Mouse (Mus musculus) intestine, embryonic 14.5 days (tissue): ENCODE measurements around the gene Ctsa. TPM values are rescaled to one million over a fixed set of nuclear protein-coding genes. Genes with fewer than 3 reads are reported as not detected.
"Not testable (repeated sequence)": the region's sequence is repeated elsewhere in the genome, so short reads cannot be mapped to it uniquely, and the experiment has no call there.

Experiments
- ATAC-seq: fragments of 200-750 bp; cut with Nextera tagmentation; replicated peaks from 2 replicates; pipeline ENCODE4 v1.8.0; 2017; ENCODE audit warnings: low read depth, moderate number of reproducible peaks, moderate TSS enrichment, moderate library complexity; ENCODE audit not compliant: low FRiP score, low TSS enrichment
- DNase-seq: peaks from one replicate; pipeline ENCODE4 v3.0.0-alpha.2; 2018; ENCODE audit warnings: low spot score
- H3K27ac ChIP-seq: fragments of 300-500 bp; sonication (generic); 2 replicates; pipeline ENCODE4 v1.5.1; 2014; ENCODE audit warnings: low read depth, mild to moderate bottlenecking, control low read depth
- H3K27me3 ChIP-seq: fragments of 300-500 bp; sonication (generic); replicated peaks from 2 replicates; pipeline ENCODE4 v1.6.1; 2014; ENCODE audit warnings: low read length, control low read depth; ENCODE audit not compliant: control insufficient read depth, insufficient read depth
- H3K36me3 ChIP-seq: fragments of 300-500 bp; sonication (generic); 2 replicates; pipeline ENCODE4 v1.6.1; 2014; ENCODE audit warnings: low read length, control low read depth; ENCODE audit not compliant: control insufficient read depth, insufficient read depth
- H3K4me1 ChIP-seq: fragments of 300-500 bp; sonication (generic); replicated peaks from 2 replicates; pipeline ENCODE4 v1.6.1; 2014; ENCODE audit warnings: low read length, control low read depth, mixed read lengths; ENCODE audit not compliant: control insufficient read depth, insufficient read depth
- H3K4me2 ChIP-seq: fragments of 300-500 bp; sonication (generic); 2 replicates; pipeline ENCODE4 v1.6.1; 2014; ENCODE audit warnings: low read length
- H3K4me3 ChIP-seq: fragments of 300-500 bp; sonication (generic); 2 replicates; pipeline ENCODE4 v1.5.1; 2014; ENCODE audit warnings: low read depth, low read length, control low read depth, mixed read lengths
- H3K9ac ChIP-seq: fragments of 300-500 bp; sonication (generic); 2 replicates; pipeline ENCODE4 v1.6.1; 2014; ENCODE audit warnings: mild to moderate bottlenecking, low read length
- H3K9me3 ChIP-seq: fragments of 300-500 bp; sonication (generic); 2 replicates; pipeline ENCODE4 v1.6.1; 2016; ENCODE audit warnings: low read length, control low read depth; ENCODE audit not compliant: control insufficient read depth
- WGBS: fragments of 180-500 bp; shearing (Covaris S2); extraction: QIAGEN DNeasy Blood & Tissue Kit; methylation state at CpG from one replicate; pipeline ENCODE4 v1.1.7; 2014; 5-methylcytosine and 5-hydroxymethylcytosine counted together
- polyA plus RNA-seq: library from polyadenylated mRNA; unstranded; fragments of >200 nt; fragmentation: Nextera tagmentation; extraction: Ambion mirVana; gene quantifications from 2 replicates; pipeline ENCODE4 v1.2.1, GENCODE M21; 2014

Gene Ctsa
- polyA plus RNA-seq, 1 experiment from 2014 or later, result 155 TPM

GRCm38 (mm10) chr2:164790451-164790850, 42.2 kb upstream of the Ctsa start:
- 71% methylated on average over 4 of the region's 4 CpGs for WGBS
- Histone ChIP-seq H3K4me2 (no peak overlapping the region), H3K27me3 (no peaks in the 10 kb centered on the region), H3K4me3 (no peak overlapping the region), H3K36me3 (peaks cover 57% of the 10 kb centered on the region), H3K9ac (no peak overlapping the region), H3K9me3 (no peaks in the 10 kb centered on the region), H3K27ac (no peak overlapping the region), H3K4me1 (peaks cover 8% of the 10 kb centered on the region)
- ATAC-seq (no peak), DNase-seq (no peak)

- no peak overlapping the region for H3K9ac ChIP-seq
- WGBS, result 91% methylated on average over 18 of the region's 18 CpGs
- ATAC-seq (no peak), DNase-seq (no peak)
- no peak overlapping the region for H3K4me3 ChIP-seq
- H3K9me3 ChIP-seq, result no peaks in the 10 kb centered on the region
- peaks cover 4% of the 10 kb centered on the region for H3K4me1 ChIP-seq
- no peak overlapping the region for H3K4me2 ChIP-seq
- peaks cover 71% of the 10 kb centered on the region for H3K36me3 ChIP-seq
- no peak overlapping the region for H3K27ac ChIP-seq
- no peaks in the 10 kb centered on the region for H3K27me3 ChIP-seq
Observed at GRCm38 (mm10) chr2:164791841-164792261, 40.8 kb upstream of the Ctsa start.

- ATAC-seq, result no peak
- Histone ChIP-seq H3K27ac (no peak overlapping the region), H3K36me3 (peaks cover 73% of the 10 kb centered on the region)
Observed at GRCm38 (mm10) chr2:164792400-164793190, 40.1 kb upstream of the Ctsa start.

GRCm38 (mm10) chr2:164793236-164793635, 39.4 kb upstream of the Ctsa start:
- no peak overlapping the region for H3K4me2 ChIP-seq
- H3K36me3 ChIP-seq, result peaks cover 78% of the 10 kb centered on the region
- 75% methylated on average over 3 of the region's 3 CpGs for WGBS
- H3K4me1 ChIP-seq, result no peaks in the 10 kb centered on the region
- DNase-seq (peak; percentile 74), ATAC-seq (no peak)
- no peak overlapping the region for H3K27ac ChIP-seq
- no peaks in the 10 kb centered on the region for H3K9me3 ChIP-seq
- no peaks in the 10 kb centered on the region for H3K27me3 ChIP-seq
- H3K9ac ChIP-seq, result no peak overlapping the region
- no peak overlapping the region for H3K4me3 ChIP-seq

More at GRCm38 (mm10) chr2:164792400-164793190, 40.1 kb upstream of the Ctsa start:
- Histone ChIP-seq H3K4me3 (no peak overlapping the region), H3K9me3 (no peaks in the 10 kb centered on the region), H3K4me1 (no peaks in the 10 kb centered on the region), H3K4me2 (no peak overlapping the region), H3K9ac (no peak overlapping the region), H3K27me3 (no peaks in the 10 kb centered on the region)
- 90% methylated on average over 12 of the region's 12 CpGs for WGBS
- no peak for DNase-seq

DNA sequence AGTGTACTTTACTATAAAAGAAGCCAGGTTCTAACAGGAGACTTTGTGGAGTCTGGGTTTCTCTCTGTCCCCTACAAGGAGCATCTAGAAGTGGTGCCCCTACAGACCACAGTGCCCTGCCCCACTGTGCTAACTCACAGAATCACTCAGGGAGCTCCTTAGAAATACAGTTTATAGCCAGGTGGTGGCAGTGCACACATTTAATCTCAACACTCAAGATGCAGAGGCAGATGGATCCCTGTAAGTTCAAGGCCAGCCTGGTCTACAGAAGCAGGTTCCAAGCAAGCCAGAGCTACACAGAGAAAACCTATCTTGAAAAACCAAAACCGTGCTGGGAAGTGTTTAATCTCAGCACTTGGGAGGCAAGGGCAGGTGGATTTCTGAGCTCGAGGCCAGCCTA, 38.9 kb upstream of the Ctsa start:
- Histone ChIP-seq H3K4me3 (no peak overlapping the region), H3K4me1 (no peaks in the 10 kb centered on the region), H3K36me3 (peaks cover 79% of the 10 kb centered on the region), H3K27ac (no peak overlapping the region), H3K27me3 (no peaks in the 10 kb centered on the region), H3K9ac (no peak overlapping the region), H3K9me3 (no peaks in the 10 kb centered on the region), H3K4me2 (no peak overlapping the region)
- WGBS, result 94% methylated on average over 2 of the region's 2 CpGs
- DNase-seq (no peak), ATAC-seq (no peak)

DNA sequence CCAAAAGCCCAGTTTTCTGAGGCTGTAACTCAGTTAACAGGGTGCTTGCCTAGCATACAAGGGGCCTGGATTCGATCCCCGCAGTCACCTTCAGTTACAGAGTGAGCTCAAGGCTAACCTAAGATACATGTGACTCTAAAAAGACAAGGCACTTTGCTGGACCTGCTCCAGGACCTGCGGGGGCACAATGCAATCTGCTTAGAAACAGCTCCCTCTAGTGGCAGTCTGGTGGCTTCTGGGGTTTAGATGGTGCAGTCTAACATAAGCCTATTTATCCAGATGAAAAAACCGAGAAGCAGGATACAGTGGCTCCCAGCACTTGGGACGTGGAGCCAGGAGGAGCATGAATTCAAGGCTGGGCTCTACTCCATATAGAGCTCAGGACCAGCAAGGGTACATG, 38.4 kb upstream of the Ctsa start:
- Histone ChIP-seq H3K4me3 (no peak overlapping the region), H3K4me2 (no peak overlapping the region), H3K9ac (no peak overlapping the region), H3K4me1 (no peaks in the 10 kb centered on the region), H3K27me3 (no peaks in the 10 kb centered on the region), H3K9me3 (no peaks in the 10 kb centered on the region), H3K36me3 (peaks cover 76% of the 10 kb centered on the region), H3K27ac (no peak overlapping the region)
- WGBS, result 32% methylated on average over 5 of the region's 5 CpGs
- peak; percentile 24; the same call in 1 of the 2 replicates for ATAC-seq
- DNase-seq, result peak; percentile 85

- Histone ChIP-seq H3K9me3 (no peaks in the 10 kb centered on the region), H3K4me3 (no peak overlapping the region), H3K4me1 (no peaks in the 10 kb centered on the region), H3K27me3 (no peaks in the 10 kb centered on the region), H3K36me3 (peaks cover 76% of the 10 kb centered on the region), H3K4me2 (no peak overlapping the region), H3K27ac (no peak overlapping the region), H3K9ac (no peak overlapping the region)
- WGBS, result 80% methylated on average over 4 of the region's 4 CpGs
- ATAC-seq (no peak), DNase-seq (no peak)
Observed at GRCm38 (mm10) chr2:164795868-164796267, 36.8 kb upstream of the Ctsa start.

DNA sequence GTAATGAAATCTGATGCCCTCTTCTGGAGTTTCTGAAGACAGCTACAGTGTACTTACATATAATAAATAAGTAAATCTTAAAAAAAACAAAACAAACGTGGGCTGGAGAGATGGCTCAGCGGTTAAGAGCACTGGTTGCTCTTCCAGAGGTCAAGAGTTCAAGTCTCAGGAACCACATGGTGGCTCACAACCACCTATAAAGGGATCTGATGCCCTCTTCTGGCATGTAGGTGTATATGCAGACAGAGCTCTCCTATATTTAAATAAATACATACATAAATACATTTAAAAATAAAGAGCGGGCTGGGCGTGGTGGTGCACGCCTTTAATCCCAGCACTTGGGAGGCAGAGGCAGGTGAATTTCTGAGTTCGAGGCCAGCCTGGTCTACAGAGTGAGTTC, 34.1 kb upstream of the Ctsa start:
- not testable (repeated sequence) for H3K9ac ChIP-seq, H3K4me2 ChIP-seq, H3K27me3 ChIP-seq, ATAC-seq, H3K4me1 ChIP-seq, DNase-seq, H3K27ac ChIP-seq, H3K9me3 ChIP-seq, H3K4me3 ChIP-seq
- 81% methylated on average over 6 of the region's 6 CpGs for WGBS
- peaks cover 52% of the 10 kb centered on the region for H3K36me3 ChIP-seq
